Mouse (Mus musculus) adrenal gland, adult 8-10 months (tissue): ENCODE measurements around the gene Mtor. TPM values are rescaled to one million over a fixed set of nuclear protein-coding genes. Genes with fewer than 3 reads are reported as not detected.

ENCODE experiments used
- DNase-seq: peaks from one replicate; pipeline ENCODE4 v3.0.0; 2022
- total RNA-seq, 4 experiments: library from RNA; stranded (reverse); gene quantifications; 2 replicates each; pipeline ENCODE4 v1.2.4; 2022

The Mtor gene
- total RNA-seq: 10 to 100 TPM; 74.2 to 82.1 (median 79.3) TPM

GRCm38 (mm10) chr4:148448179-148448852, at the start of gene Mtor:
Gene Mtor (plus strand): TSS chr4:148448611.
- peak; percentile 97 for DNase-seq

DNA sequence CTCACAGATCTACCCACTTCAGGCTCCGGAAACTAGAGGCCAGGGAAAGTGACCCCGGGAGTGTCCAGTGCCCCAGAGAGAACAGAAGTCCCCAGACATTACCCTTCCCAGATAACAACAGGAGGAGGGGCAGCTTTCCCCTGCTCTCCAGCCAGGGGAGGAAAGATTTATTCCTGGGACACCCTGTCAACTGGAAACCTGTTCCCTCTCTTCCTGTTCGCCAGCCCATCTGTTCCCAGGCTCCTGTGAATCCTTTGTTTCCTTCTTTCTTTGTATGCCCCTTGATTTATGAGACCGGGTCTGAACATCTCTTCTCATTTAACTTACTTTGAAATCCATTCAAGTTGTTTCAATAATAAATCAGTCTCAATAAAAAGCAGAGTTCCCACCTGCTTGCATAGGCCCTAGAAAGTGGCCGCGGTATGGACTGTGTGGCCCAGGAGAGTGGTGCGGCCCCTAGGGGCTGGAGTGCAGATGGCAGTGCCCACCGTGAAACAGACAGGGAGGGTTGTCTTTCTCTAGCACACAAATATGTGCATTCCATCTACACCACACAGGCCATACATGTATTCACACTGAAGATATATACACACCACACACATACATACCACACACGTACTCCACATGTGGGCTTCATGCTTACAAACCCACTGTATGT, 48.8 kb upstream of the Mtor start:
- DNase-seq: no peak

DNA sequence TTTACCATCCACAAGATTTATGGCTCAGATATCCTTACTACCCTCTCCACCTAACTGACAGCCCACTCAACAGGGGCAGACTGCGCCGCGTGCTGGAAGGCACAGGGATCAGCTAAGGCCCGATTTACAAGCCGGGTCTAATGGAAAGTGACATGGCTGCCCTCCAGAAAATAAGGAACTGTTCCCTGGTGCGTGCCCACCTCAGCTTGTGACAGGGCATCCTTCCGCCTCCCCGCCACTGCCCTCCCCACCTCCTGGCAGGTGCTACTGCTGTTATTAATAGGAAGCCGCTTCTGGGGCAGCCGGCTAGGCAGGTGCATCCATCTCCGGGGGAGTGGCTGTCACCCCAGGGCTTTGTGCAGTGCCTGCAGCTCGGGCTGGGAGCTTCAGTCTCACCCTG, 45.0 kb upstream of the Mtor start:
- no peak for DNase-seq

DNA sequence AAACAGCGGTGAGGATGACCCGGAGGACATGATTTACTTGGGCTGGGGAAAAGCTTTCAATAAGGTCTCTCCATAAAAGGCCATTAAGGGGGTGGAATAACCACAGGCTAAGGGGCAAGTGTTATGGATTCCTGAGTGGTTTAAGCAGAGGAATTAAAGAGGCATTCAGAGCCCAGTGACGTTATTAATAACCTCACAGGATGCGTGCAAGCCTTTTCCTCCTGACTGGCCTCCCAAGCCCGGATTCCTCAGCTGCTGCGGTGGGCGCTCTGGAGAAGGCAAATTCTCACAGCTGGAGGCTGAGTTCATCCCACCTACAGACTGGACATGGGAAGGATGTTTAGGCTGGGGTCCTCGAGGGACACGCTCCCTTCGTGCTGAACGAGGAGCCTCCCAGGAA, 43.7 kb upstream of the Mtor start:
- no peak for DNase-seq

DNA sequence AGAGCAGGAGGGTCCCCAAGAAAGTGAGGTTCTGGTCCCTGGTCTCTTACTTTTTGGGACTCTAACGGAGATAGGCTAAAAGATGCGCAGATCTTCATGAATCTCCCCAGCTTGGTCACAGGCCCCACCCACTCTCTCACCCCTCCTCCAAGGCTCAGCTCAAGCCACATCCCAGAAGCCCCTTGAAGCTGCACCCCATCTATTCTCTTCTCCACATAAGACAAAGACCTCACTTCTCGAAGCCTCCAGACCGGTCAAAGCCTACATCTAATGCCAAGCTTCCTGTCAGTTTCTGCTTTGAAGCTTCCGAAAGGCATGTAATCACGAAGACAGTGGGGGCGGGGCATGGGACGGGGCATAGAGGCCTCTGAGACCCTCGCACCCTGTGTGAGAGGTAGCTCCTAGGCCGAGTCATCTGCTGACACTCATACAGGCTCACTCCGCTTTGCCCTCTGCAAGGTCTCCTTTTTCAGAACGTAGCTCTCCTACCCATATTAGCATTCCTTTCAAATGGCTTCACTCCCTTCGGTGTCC, 43.1 kb upstream of the Mtor start:
- DNase-seq: no peak

GRCm38 (mm10) chr4:148408256-148408975, 40.0 kb upstream of the Mtor start:
- no peak for DNase-seq

GRCm38 (mm10) chr4:148415575-148415974, 32.8 kb upstream of the Mtor start:
- DNase-seq: no peak

GRCm38 (mm10) chr4:148417074-148417526, 31.3 kb upstream of the Mtor start:
- no peak for DNase-seq

GRCm38 (mm10) chr4:148417559-148417958, 30.9 kb upstream of the Mtor start:
- no peak for DNase-seq

DNA sequence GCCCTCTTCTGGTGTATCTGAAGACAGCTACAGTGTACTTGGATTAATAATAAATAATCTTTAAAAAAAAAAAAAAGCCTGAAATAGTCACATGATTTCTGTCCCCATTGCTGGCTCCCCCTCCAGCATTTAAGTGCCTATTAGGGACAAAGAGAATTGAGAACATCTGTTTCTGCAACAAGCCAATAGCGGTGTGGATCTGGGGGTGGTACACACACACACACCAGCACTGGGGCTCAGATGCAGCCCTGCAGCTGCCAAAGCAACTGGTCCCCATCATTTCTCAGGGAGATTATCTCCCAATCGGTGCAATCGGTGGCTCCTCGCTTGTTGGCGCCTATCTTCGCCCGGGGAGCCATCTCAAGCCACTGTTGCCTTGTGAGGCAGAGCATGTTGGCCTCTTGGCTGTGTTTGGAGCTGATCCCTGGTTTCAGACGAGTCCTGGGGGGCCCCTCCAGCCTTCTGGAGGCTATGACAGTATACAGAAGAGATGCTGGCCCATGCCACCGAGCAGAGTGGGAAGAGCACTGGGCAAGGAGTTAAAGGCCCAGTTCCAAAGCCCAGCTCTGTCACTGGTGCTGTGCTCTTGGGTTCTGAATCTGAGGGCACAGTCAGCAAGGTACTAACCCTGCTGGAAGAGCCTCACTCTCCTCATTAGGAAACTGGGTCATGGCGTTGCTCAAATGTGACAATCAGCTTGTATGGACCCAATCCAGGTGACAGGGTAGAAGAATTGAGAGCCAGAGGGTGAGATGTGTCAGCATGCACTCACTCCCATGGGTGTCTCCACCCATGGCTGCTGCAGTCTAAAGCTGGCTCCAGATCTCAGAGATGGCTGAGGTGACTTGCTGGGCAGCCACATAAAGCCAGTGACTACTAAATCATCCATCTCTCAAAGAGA, 21.2 kb upstream of the Mtor start:
- no peak for DNase-seq

GRCm38 (mm10) chr4:148428544-148428943, 19.9 kb upstream of the Mtor start:
- DNase-seq: no peak

DNA sequence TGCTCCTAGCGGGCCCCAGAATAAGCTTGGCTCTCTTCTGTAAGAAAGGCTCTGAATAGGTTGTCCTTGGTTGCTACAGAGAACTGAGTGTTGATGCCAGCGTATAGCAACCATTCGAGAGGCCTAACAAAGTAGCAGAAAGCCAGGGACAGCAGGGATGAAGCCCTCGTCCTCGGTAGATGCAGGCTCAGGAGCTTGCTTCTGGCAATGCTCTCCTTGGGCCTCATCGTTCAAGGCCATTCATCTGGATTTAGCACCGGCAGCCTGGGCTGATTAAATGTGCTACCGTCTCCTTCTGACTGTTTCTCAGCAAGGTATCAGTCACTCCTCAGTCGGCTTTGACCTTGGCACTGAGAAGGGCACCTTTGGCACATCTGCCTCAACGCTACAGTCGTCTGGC, 19.3 kb upstream of the Mtor start:
- no peak for DNase-seq

DNA sequence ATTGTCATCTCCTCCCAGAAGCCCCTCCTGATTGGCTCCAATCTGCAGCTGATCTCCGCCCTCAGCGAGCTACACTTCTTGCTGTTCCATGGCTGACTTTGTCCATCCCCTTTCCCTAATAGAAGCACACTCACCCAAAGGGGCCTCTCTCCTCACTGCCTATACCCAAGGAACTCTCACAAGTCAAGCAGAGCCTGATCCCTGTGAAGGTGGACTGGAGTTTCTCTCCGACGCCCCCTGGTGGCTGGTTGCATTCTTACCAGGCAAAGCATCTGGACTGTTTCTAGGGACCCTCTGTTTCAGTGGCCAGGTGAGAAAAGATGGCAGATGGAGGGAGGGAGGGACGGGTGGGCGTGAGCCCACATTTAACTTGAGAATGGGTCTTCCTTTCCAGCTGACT, 18.7 kb upstream of the Mtor start:
- DNase-seq: no peak

GRCm38 (mm10) chr4:148430880-148431519, 17.4 kb upstream of the Mtor start:
- no peak for DNase-seq

GRCm38 (mm10) chr4:148432488-148432887, 15.9 kb upstream of the Mtor start:
- no peak for DNase-seq

- DNase-seq: no peak
Measured at GRCm38 (mm10) chr4:148433336-148433735, 15.1 kb upstream of the Mtor start.

GRCm38 (mm10) chr4:148433813-148434212, 14.6 kb upstream of the Mtor start:
- DNase-seq: no peak

- no peak for DNase-seq
Measured at GRCm38 (mm10) chr4:148434554-148434953, 13.9 kb upstream of the Mtor start.

DNA sequence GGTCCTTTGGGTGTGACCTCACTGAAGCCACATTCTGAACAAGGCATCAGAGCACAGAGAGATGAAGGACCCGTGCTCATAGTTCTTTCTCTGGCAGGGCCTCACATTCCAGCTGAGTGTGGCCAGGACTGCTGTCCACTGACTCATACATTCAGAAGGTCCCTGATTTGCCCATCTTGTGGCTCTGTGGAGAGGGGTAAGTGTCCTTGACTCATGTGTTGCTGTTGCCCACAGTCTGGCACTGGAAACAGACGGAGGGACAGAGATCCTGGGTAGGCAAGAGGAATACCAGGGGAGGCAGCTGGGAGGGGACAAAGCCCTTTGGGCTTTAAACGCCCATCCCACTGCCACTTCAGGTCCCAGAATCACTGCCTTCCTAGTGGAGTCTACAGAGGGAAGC, 13.3 kb upstream of the Mtor start:
- DNase-seq: peak; percentile 49

DNA sequence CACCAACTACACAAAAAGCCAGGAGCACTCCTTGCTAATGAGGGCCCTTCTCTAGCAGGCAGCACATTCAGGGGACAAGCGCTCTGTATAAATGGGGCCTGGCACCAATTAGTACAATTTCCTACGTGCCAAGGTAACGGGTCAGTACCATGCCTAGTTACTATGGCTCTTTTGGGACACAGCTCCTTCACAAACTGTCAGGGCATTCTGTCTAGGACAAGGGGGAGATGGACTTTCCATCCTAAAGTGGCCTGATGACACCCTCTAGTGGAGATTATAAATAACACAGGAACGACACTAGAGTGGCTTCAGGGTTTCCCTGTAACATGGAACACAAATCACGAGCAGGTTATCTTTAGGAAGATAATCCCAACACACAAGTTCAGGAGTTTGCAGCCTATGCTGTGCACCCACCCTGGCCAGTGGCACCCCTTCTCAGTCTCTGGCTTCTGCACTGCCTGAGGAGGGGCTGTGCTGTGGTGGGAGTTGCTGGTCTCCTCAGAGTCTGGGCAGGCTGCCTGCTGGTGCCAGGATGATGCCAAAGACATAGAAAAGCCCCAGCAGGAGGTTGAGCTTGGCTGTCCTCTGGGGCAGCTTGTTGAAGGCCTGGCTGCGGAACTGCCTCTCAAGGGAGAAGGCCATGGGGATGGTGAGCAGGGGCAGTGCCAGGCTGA, 12.6 kb upstream of the Mtor start:
- DNase-seq: no peak

- DNase-seq: no peak
Measured at GRCm38 (mm10) chr4:148441931-148442330, 6.5 kb upstream of the Mtor start.
